Mouse (Mus musculus) liver, embryonic 12.5 days (tissue): ENCODE measurements around the gene Tbc1d8. TPM values are rescaled to one million over a fixed set of nuclear protein-coding genes. Genes with fewer than 3 reads are reported as not detected.

ENCODE experiments used
- ATAC-seq: fragments of 200-750 bp; cut with Nextera tagmentation; 2 replicates; pipeline ENCODE4 v1.8.0; 2017; ENCODE audit warnings: moderate number of reproducible peaks, mild to moderate bottlenecking, moderate library complexity
- H3K27ac ChIP-seq: fragments of 300-500 bp; sonication (generic); 2 replicates; pipeline ENCODE4 v1.5.1; 2016; ENCODE audit warnings: mild to moderate bottlenecking
- H3K27me3 ChIP-seq: fragments of 300-500 bp; sonication (generic); replicated peaks from 2 replicates; pipeline ENCODE4 v1.6.1; 2016; ENCODE audit warnings: mild to moderate bottlenecking, moderate library complexity
- H3K36me3 ChIP-seq: fragments of 300-500 bp; sonication (generic); 2 replicates; pipeline ENCODE4 v1.6.1; 2016; ENCODE audit warnings: mild to moderate bottlenecking, moderate library complexity
- H3K4me1 ChIP-seq: fragments of 300-500 bp; sonication (generic); 2 replicates; pipeline ENCODE4 v1.6.1; 2016
- H3K4me2 ChIP-seq: fragments of 300-500 bp; sonication (generic); 2 replicates; pipeline ENCODE4 v1.6.1; 2016; ENCODE audit warnings: mild to moderate bottlenecking, moderate library complexity
- H3K4me3 ChIP-seq: fragments of 300-500 bp; sonication (generic); 2 replicates; pipeline ENCODE4 v1.5.1; 2016; ENCODE audit warnings: mild to moderate bottlenecking, moderate library complexity
- H3K9ac ChIP-seq: fragments of 300-500 bp; sonication (generic); 2 replicates; pipeline ENCODE4 v1.6.1; 2016; ENCODE audit warnings: mild to moderate bottlenecking, moderate library complexity
- H3K9me3 ChIP-seq: fragments of 300-500 bp; sonication (generic); replicated peaks from 2 replicates; pipeline ENCODE4 v1.6.1; 2016; ENCODE audit warnings: mild to moderate bottlenecking, moderate library complexity
- WGBS: fragments of 180-500 bp; shearing (Covaris S2); methylation state at CpG from one replicate; pipeline ENCODE4 v1.1.7; 2016; ENCODE audit not compliant: insufficient replicate concordance; 5-methylcytosine and 5-hydroxymethylcytosine counted together
- polyA plus RNA-seq: library from polyadenylated mRNA; unstranded; fragments of >200 nt; fragmentation: Nextera tagmentation; extraction: Ambion mirVana; gene quantifications from 2 replicates; pipeline ENCODE4 v1.2.1, GENCODE M21; 2016

The Tbc1d8 gene
- polyA plus RNA-seq, 1 experiment from 2014 or later: 5.0 TPM

GRCm38 (mm10) chr1:39389338-39389737 lies 89.2 kb downstream of the Tbc1d8 start:
- Histone ChIP-seq H3K4me3 (no peak overlapping the region), H3K9ac (no peak overlapping the region), H3K27ac (peak overlapping the region; percentile 13; the same call in 1 of the 2 replicates), H3K27me3 (no peaks in the 10 kb centered on the region), H3K4me2 (no peak overlapping the region), H3K9me3 (no peaks in the 10 kb centered on the region), H3K4me1 (peaks cover 67% of the 10 kb centered on the region), H3K36me3 (peaks cover 22% of the 10 kb centered on the region; the same call in 1 of the 2 replicates)
- ATAC-seq: peak; percentile 36
- 48% methylated on average over 11 of the region's 11 CpGs for WGBS

DNA sequence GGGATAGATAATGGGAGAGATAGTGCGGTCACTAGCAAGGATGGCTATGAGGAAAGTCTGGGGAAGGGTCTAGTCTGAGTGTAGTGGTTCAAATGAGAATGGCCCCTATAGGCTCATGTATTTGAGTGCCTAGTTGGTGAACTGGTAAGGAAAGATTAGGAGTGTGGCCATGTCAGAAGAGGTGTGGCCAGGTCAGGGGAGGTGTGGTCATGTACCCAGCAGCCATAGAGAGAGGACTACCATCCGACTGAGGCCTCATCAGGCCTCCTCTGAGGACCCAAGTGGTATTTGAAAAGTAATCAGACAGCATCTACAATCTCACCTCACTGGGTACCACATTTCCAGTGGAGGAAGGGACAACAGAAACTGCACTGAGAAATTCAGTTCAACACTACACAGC lies 90.4 kb downstream of the Tbc1d8 start:
- Histone ChIP-seq H3K36me3 (peaks cover 20% of the 10 kb centered on the region; the same call in 1 of the 2 replicates), H3K9ac (no peak overlapping the region), H3K27ac (0 out of 2 replicates have a peak overlapping the region, but pooled peaks have one; percentile 22), H3K4me2 (no peak overlapping the region), H3K9me3 (no peaks in the 10 kb centered on the region), H3K27me3 (no peaks in the 10 kb centered on the region), H3K4me1 (peaks cover 56% of the 10 kb centered on the region), H3K4me3 (no peak overlapping the region)
- 63% methylated on average over 2 of the region's 2 CpGs for WGBS
- peak; percentile 83 for ATAC-seq

GRCm38 (mm10) chr1:39387497-39387896 lies 91.1 kb downstream of the Tbc1d8 start:
- H3K4me2 ChIP-seq: no peak overlapping the region
- 0 out of 2 replicates have a peak overlapping the region, but pooled peaks have one; percentile 22 for H3K27ac ChIP-seq
- H3K9me3 ChIP-seq: no peaks in the 10 kb centered on the region
- no peaks in the 10 kb centered on the region for H3K27me3 ChIP-seq
- peaks cover 50% of the 10 kb centered on the region for H3K4me1 ChIP-seq
- 82% methylated on average over 4 of the region's 4 CpGs for WGBS
- H3K9ac ChIP-seq: 0 out of 2 replicates have a peak overlapping the region, but pooled peaks have one; percentile 12
- no peak overlapping the region for H3K4me3 ChIP-seq
- ATAC-seq: no peak
- H3K36me3 ChIP-seq: peaks cover 20% of the 10 kb centered on the region; the same call in 1 of the 2 replicates

DNA sequence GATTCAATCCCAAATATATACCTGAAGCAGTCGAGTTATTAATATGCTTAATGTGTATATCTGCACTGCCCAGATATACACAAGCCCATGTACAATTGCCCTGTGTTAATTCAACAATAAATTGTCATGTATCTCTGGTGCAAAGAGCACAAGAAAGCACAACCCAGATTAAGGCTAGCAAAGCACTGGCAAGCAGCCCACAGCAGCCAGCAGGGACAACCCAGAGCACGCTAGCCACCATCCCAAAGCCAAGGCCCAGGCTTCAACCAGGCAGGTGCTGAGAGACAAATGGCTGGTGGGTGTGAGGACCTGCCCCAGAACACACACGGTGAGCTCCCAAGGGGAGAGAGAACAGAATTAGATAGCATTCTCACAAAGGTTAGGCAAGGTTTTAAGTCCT lies 92.1 kb downstream of the Tbc1d8 start:
- H3K27me3 ChIP-seq: no peaks in the 10 kb centered on the region
- H3K36me3 ChIP-seq: peaks cover 15% of the 10 kb centered on the region; the same call in 1 of the 2 replicates
- H3K27ac ChIP-seq: no peak overlapping the region
- no peak overlapping the region for H3K4me3 ChIP-seq
- WGBS: 71% methylated on average over 3 of the region's 3 CpGs
- no peaks in the 10 kb centered on the region for H3K9me3 ChIP-seq
- peaks cover 48% of the 10 kb centered on the region for H3K4me1 ChIP-seq
- H3K9ac ChIP-seq: no peak overlapping the region
- no peak overlapping the region for H3K4me2 ChIP-seq
- no peak for ATAC-seq

DNA sequence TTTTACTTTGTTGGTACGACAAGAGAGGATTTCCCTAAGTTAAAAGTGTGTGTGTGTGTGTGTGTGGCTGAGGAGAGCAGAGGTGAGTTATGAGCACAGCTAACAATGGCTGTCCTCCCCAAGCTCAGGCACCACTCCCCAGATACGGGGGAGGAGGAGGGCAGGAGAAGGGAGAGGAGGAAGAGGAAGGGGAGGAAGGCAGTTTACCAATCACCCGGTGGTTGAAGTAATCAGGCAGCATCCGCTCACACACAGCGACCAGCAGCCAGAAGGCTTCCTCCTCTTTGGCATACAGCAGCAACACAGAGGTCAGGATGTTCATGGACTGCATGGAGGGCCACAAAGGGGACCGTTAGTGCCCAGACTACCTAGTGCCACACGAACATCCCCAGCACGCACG lies 93.6 kb downstream of the Tbc1d8 start:
- Histone ChIP-seq H3K4me2 (no peak overlapping the region), H3K4me3 (no peak overlapping the region), H3K27ac (0 out of 2 replicates have a peak overlapping the region, but pooled peaks have one; percentile 11), H3K27me3 (no peaks in the 10 kb centered on the region), H3K9me3 (no peaks in the 10 kb centered on the region), H3K36me3 (peaks cover 22% of the 10 kb centered on the region; the same call in 1 of the 2 replicates), H3K4me1 (peaks cover 40% of the 10 kb centered on the region), H3K9ac (no peak overlapping the region)
- no peak for ATAC-seq
- 47% methylated on average over 9 of the region's 9 CpGs for WGBS

- Histone ChIP-seq H3K9ac (no peak overlapping the region), H3K27me3 (no peaks in the 10 kb centered on the region), H3K36me3 (peaks cover 30% of the 10 kb centered on the region), H3K27ac (no peak overlapping the region), H3K4me3 (no peak overlapping the region), H3K4me1 (peaks cover 15% of the 10 kb centered on the region), H3K4me2 (no peak overlapping the region), H3K9me3 (no peaks in the 10 kb centered on the region)
- WGBS: 65% methylated on average over 9 of the region's 9 CpGs
- no peak for ATAC-seq
These were observed 97.5 kb downstream of the Tbc1d8 start for GRCm38 (mm10) chr1:39381017-39381416.

DNA sequence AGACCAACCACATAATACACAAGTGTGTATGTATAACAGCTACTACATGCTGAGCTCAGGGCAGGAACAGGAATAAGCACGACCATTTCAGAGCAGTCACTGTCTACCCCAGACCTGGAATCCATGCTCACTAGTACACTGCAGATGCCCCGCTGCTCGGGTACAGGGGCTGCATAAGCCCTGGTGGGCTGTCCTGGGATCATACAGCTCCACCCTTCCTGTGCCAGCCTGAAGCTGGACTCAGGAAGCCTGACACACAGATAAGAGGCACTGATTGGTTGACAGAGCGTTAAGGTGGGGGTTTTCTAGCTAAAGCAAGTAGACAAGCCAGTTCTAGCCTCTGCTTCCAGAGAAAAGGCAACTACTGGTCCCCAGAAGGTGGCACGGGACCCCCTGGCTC lies 99.5 kb downstream of the Tbc1d8 start:
- Histone ChIP-seq H3K9ac (no peak overlapping the region), H3K36me3 (peaks cover 30% of the 10 kb centered on the region), H3K4me2 (no peak overlapping the region), H3K27ac (no peak overlapping the region), H3K9me3 (no peaks in the 10 kb centered on the region), H3K27me3 (no peaks in the 10 kb centered on the region), H3K4me1 (peaks cover 15% of the 10 kb centered on the region), H3K4me3 (no peak overlapping the region)
- 26% methylated on average over 5 of the region's 5 CpGs for WGBS
- ATAC-seq: no peak

DNA sequence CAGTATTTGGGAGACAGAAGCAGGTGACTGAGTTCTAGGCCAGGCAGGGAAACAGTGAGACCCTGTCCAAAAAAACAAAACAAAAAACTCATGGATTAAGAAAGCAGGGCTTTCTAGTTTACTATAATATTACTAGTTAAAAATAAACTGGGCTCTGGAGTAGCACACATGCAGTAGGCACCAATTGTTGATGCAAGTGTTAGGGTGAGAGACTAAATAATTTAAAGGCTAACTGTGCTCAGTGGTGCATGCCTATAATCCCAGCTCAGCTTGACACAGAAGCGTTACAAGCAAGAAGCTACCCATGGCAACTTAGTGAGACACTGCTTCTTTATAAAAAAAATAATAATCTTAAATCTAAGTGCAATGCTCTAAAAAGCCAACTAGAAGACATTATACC lies 100.0 kb downstream of the Tbc1d8 start:
- Histone ChIP-seq H3K4me1 (peaks cover 15% of the 10 kb centered on the region), H3K9ac (no peak overlapping the region), H3K36me3 (peaks cover 34% of the 10 kb centered on the region), H3K4me3 (no peak overlapping the region), H3K27me3 (no peaks in the 10 kb centered on the region), H3K27ac (no peak overlapping the region), H3K4me2 (no peak overlapping the region), H3K9me3 (no peaks in the 10 kb centered on the region)
- WGBS: 78% methylated on average over 1 of the region's 1 CpGs
- no peak for ATAC-seq

DNA sequence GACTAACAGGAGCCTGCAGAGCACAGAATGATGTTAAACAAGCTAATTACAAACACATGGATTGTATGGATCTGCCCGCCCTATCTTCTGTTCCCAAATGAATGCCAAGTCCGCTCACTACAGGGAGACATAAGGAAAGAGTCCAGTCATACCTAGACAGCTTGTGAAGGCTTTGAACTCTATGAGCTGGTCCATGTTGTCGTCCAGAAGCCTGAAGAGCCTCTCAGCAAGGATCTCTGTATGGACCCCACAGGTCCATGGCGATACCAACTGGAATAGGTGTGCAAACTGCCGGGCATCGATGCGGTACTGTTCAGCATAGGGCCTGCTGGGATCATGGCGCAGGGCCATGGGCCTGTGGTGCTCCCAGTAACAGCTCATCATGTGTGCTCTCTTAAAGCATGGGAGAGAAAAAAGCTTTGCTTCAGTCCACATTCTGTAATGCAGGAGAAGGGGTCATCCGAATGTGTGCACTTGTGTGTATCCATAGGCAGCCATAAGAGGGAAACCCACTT lies 101.8 kb downstream of the Tbc1d8 start:
- H3K36me3 ChIP-seq: peaks cover 52% of the 10 kb centered on the region

DNA sequence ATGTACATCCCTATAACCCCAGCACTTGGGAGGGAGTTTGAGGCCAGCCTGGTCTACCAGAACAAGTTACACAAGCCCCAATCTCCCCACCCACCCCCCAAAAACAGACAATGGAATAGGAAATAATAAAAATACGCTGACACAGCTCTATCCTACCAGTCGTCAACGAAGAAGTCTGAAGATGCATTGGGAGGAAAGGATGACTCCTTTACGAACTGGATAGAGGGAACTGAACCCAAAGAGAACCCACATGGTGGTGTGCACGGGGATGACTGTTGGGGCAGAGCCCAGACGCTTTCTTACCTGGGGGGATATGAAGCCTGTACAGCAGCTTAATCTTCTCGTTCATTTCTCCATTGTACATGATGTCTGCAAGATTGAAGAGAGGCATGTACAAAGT lies 102.4 kb downstream of the Tbc1d8 start:
- no peaks in the 10 kb centered on the region for H3K9me3 ChIP-seq
- peaks cover 12% of the 10 kb centered on the region for H3K4me1 ChIP-seq
- H3K36me3 ChIP-seq: peaks cover 56% of the 10 kb centered on the region
- ATAC-seq: no peak
- no peak overlapping the region for H3K4me3 ChIP-seq
- 80% methylated on average over 7 of the region's 7 CpGs for WGBS
- no peak overlapping the region for H3K4me2 ChIP-seq
- no peak overlapping the region for H3K9ac ChIP-seq
- no peak overlapping the region for H3K27ac ChIP-seq
- no peaks in the 10 kb centered on the region for H3K27me3 ChIP-seq

More for the DNA sequence above, 101.8 kb downstream of the Tbc1d8 start:
- H3K9ac ChIP-seq: no peak overlapping the region
- no peak for ATAC-seq
- 84% methylated on average over 9 of the region's 9 CpGs for WGBS
- H3K4me2 ChIP-seq: no peak overlapping the region
- H3K27ac ChIP-seq: no peak overlapping the region
- no peaks in the 10 kb centered on the region for H3K9me3 ChIP-seq
- no peaks in the 10 kb centered on the region for H3K27me3 ChIP-seq
- no peak overlapping the region for H3K4me3 ChIP-seq
- peaks cover 7% of the 10 kb centered on the region for H3K4me1 ChIP-seq

DNA sequence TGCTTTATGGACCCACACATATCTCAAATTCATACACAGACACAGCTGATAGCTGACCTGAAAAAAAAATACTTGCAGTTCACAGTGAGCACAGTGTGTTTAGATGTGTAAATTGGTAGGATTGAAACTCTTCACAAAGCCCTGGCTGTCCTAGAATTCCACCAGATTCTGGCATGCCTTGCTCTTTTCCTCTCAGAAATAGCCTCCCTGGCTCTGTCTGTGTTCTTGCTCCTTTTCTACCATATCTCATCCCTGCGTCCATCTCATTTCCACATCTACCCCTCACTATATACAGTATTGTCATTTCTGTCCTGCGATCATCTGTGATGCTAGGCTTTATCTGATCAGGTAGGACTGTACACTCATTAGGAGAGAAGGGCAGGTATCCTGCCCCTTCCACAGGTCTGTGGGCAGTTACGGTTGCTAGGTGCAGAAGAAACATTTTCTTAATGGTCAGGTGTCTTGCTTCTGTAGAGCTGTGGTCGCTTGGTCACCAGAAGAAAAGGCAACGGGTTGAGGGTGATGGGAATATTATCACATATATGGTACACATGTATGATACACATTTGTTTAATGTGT lies 104.2 kb downstream of the Tbc1d8 start:
- Histone ChIP-seq H3K9me3 (no peaks in the 10 kb centered on the region), H3K4me3 (no peak overlapping the region), H3K36me3 (peaks cover 67% of the 10 kb centered on the region), H3K27ac (0 out of 2 replicates have a peak overlapping the region, but pooled peaks have one; percentile 1), H3K27me3 (no peaks in the 10 kb centered on the region), H3K4me1 (peaks cover 26% of the 10 kb centered on the region), H3K9ac (no peak overlapping the region), H3K4me2 (no peak overlapping the region)
- WGBS: 69% methylated on average over 5 of the region's 5 CpGs
- no peak for ATAC-seq

DNA sequence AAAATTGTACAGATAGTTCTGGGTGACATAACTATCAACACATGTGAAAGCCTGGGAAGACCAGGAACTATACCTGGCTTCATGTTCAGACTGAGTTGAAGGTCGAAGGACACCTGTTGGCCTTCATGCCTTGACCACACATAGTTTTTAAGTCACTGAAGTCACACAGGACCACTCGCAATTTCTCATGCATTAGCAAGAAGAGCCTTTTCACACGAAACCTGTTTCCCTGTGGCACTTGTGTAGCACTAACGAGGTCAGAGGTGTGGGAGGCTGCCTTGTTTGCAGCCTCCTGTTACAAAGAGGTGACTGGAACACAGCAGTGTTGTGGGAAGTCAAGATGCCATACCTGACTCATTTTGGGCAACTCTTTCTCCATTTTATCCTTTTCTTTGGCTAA lies 105.2 kb downstream of the Tbc1d8 start:
- H3K36me3 ChIP-seq: peaks cover 76% of the 10 kb centered on the region

More for the DNA sequence above, 105.2 kb downstream of the Tbc1d8 start:
- Histone ChIP-seq H3K27ac (no peak overlapping the region), H3K4me3 (no peak overlapping the region), H3K4me2 (no peak overlapping the region), H3K9ac (no peak overlapping the region), H3K27me3 (no peaks in the 10 kb centered on the region), H3K9me3 (no peaks in the 10 kb centered on the region), H3K4me1 (peaks cover 29% of the 10 kb centered on the region)
- no peak for ATAC-seq
- WGBS: 63% methylated on average over 4 of the region's 4 CpGs
